Mouse (Mus musculus) liver, postnatal 0 days (tissue): ENCODE data around the gene Olfr1284.

Experiments
- CTCF ChIP-seq: sonication (generic); IDR thresholded peaks from 2 replicates; pipeline ENCODE4 v1.5.1; 2016; ENCODE audit warnings: antibody characterized with exemption, low read depth
- EP300 ChIP-seq: IDR thresholded peaks from 2 replicates; pipeline ENCODE4 v1.6.1; 2016; ENCODE audit warnings: antibody characterized with exemption, low read depth, mild to moderate bottlenecking

DNA sequence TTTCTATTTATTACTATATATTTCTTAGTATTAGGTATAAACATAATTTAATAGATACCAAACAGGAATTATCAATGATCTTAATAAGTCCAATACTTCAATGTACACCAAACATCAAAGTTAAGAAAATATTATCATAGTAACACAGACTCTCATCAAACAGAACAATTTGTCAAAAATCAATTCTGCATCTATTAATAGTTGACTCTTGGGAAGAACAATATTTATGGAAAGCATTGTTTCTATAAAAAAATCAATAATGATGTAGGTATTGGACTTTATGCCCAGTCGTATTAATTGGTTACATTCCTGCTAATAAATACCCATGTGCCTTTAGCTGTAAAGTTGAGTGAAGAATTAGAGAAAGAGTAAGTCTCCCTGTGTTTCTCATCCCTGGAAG, at the start of gene Olfr1284:
- TF ChIP-seq CTCF (no peak), EP300 (no peak)
